Mouse (Mus musculus): Measurements from ENCODE around the gene Gm4131.

DNA sequence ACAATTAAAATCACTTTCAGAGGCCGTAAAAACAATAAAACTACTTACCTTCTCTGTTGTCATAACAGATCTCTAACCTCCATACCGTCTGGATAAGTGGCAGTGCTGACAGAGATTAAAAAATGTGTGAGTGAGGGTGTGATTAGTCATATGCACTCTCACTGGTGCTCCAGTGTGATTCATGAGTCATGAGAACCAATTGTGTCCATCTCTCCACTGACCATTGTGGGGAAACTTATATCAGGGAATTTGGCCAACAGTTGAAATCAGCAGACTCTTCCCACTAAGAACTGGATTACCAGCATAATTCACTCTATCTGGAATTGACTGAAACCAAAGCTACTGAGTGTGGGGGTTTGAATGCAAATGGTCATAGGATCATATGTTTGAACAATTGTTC, 35.8 kb downstream of the Gm4131 start:
- no peak for TF ChIP-seq CTCF (IDR thresholded peaks at IDR 0.05; ENCODE audit: insufficient read depth, low read depth, low read length)
- no peak for TF ChIP-seq POLR2A (IDR thresholded peaks at IDR 0.05; ENCODE audit: insufficient read depth, low read depth, low read length)
